Mouse (Mus musculus) E14TG2a.4 (cell line): Measurements from ENCODE around the gene Cyb5b.

Experiments used
- H3K27me3 ChIP-seq: 2 replicates; pipeline ENCODE4 v1.6.1; 2014; ENCODE audit warnings: low read length, control low read depth; ENCODE audit not compliant: insufficient read depth
- H3K36me3 ChIP-seq: 2 replicates; pipeline ENCODE4 v1.6.1; 2014; ENCODE audit warnings: low read length, control low read depth; ENCODE audit not compliant: insufficient read depth
- H3K4me1 ChIP-seq: replicated peaks from 2 replicates; pipeline ENCODE4 v1.6.1; 2014; ENCODE audit warnings: low read depth, low read length, control low read depth
- H3K4me3 ChIP-seq: replicated peaks from 2 replicates; pipeline ENCODE4 v1.5.1; 2014; ENCODE audit warnings: mild to moderate bottlenecking, low read length
- H3K9me3 ChIP-seq: 2 replicates; pipeline ENCODE4 v1.6.1; 2014; ENCODE audit warnings: low read length, control low read depth
- CTCF ChIP-seq: conservative IDR thresholded peaks from 2 replicates; pipeline ENCODE4 v1.5.1; 2014; ENCODE audit warnings: low read length
- NANOG ChIP-seq: IDR thresholded peaks from 2 replicates; pipeline ENCODE4 v1.6.1; 2014; ENCODE audit warnings: borderline replicate concordance, low read length, mixed read lengths
- POU5F1 ChIP-seq: IDR thresholded peaks from 2 replicates; pipeline ENCODE4 v1.6.1; 2014; ENCODE audit warnings: low read length, borderline replicate concordance

Cyb5b gene

GRCm38 (mm10) chr8:107172969-107173645 lies 22.7 kb downstream of the Cyb5b start:
- Histone ChIP-seq H3K9me3 (no peaks in the 10 kb centered on the region), H3K4me1 (no peaks in the 10 kb centered on the region), H3K27me3 (no peaks in the 10 kb centered on the region), H3K4me3 (no peak overlapping the region), H3K36me3 (peaks cover 87% of the 10 kb centered on the region)
- TF ChIP-seq CTCF (no peak), NANOG (no peak), POU5F1 (no peak)

- peaks cover 94% of the 10 kb centered on the region for H3K36me3 ChIP-seq
- TF ChIP-seq POU5F1: no peak
- no peak for TF ChIP-seq CTCF
- no peak for TF ChIP-seq NANOG
- no peaks in the 10 kb centered on the region for H3K9me3 ChIP-seq
- no peaks in the 10 kb centered on the region for H3K4me1 ChIP-seq
- no peak overlapping the region for H3K4me3 ChIP-seq
- H3K27me3 ChIP-seq: no peaks in the 10 kb centered on the region
Measured at GRCm38 (mm10) chr8:107181122-107181521, 30.7 kb downstream of the Cyb5b start.

GRCm38 (mm10) chr8:107184996-107185395 lies 34.6 kb downstream of the Cyb5b start:
- TF ChIP-seq CTCF: no peak
- no peak for TF ChIP-seq NANOG
- no peak for TF ChIP-seq POU5F1
- H3K4me1 ChIP-seq: peaks cover 7% of the 10 kb centered on the region

GRCm38 (mm10) chr8:107186659-107187390 lies 36.4 kb downstream of the Cyb5b start:
- peaks cover 50% of the 10 kb centered on the region for H3K36me3 ChIP-seq
- TF ChIP-seq CTCF (no peak), POU5F1 (no peak), NANOG (no peak)
- no peaks in the 10 kb centered on the region for H3K27me3 ChIP-seq

More at GRCm38 (mm10) chr8:107184996-107185395, 34.6 kb downstream of the Cyb5b start:
- no peaks in the 10 kb centered on the region for H3K9me3 ChIP-seq
- H3K27me3 ChIP-seq: no peaks in the 10 kb centered on the region
- no peak overlapping the region for H3K4me3 ChIP-seq
- peaks cover 68% of the 10 kb centered on the region for H3K36me3 ChIP-seq

GRCm38 (mm10) chr8:107187631-107188030 lies 37.2 kb downstream of the Cyb5b start:
- Histone ChIP-seq H3K9me3 (no peaks in the 10 kb centered on the region), H3K4me3 (no peak overlapping the region), H3K27me3 (no peaks in the 10 kb centered on the region), H3K4me1 (peaks cover 7% of the 10 kb centered on the region), H3K36me3 (peaks cover 43% of the 10 kb centered on the region)
- no peak for TF ChIP-seq CTCF
- no peak for TF ChIP-seq NANOG
- no peak for TF ChIP-seq POU5F1

More at GRCm38 (mm10) chr8:107186659-107187390, 36.4 kb downstream of the Cyb5b start:
- Histone ChIP-seq H3K4me1 (peaks cover 7% of the 10 kb centered on the region), H3K9me3 (no peaks in the 10 kb centered on the region), H3K4me3 (no peak overlapping the region)

GRCm38 (mm10) chr8:107192631-107193030 lies 42.2 kb downstream of the Cyb5b start:
- Histone ChIP-seq H3K4me3 (no peak overlapping the region), H3K36me3 (no peaks in the 10 kb centered on the region), H3K4me1 (peaks cover 10% of the 10 kb centered on the region), H3K27me3 (no peaks in the 10 kb centered on the region), H3K9me3 (no peaks in the 10 kb centered on the region)
- TF ChIP-seq NANOG: no peak
- no peak for TF ChIP-seq POU5F1
- TF ChIP-seq CTCF: no peak

- Histone ChIP-seq H3K9me3 (no peaks in the 10 kb centered on the region), H3K4me1 (peaks cover 16% of the 10 kb centered on the region), H3K27me3 (no peaks in the 10 kb centered on the region), H3K36me3 (no peaks in the 10 kb centered on the region), H3K4me3 (no peak overlapping the region)
- TF ChIP-seq POU5F1: no peak
- TF ChIP-seq CTCF: no peak
- TF ChIP-seq NANOG: no peak
Measured at GRCm38 (mm10) chr8:107193331-107193730, 42.9 kb downstream of the Cyb5b start.

- no peaks in the 10 kb centered on the region for H3K9me3 ChIP-seq
- H3K4me1 ChIP-seq: peaks cover 17% of the 10 kb centered on the region
- TF ChIP-seq CTCF (no peak), NANOG (no peak), POU5F1 (no peak)
- no peaks in the 10 kb centered on the region for H3K27me3 ChIP-seq
- H3K4me3 ChIP-seq: no peak overlapping the region
- H3K36me3 ChIP-seq: no peaks in the 10 kb centered on the region
Measured at GRCm38 (mm10) chr8:107194786-107195451, 44.5 kb downstream of the Cyb5b start.
